ENCODE assay signal across 9 mouse cellular contexts in genomic region chr4:136178475-136178921, GRCm38 (mm10). TPM values are rescaled to one million over a fixed set of nuclear protein-coding genes. Genes with fewer than 3 reads are reported as not detected.
DNase-seq lines count a peak whose midpoint lies in the region; ATAC-seq and TF ChIP-seq lines count a peak whose summit lies in the region.
"Had no signal": no experiment of that assay in that cellular context is flagged by ENCODE, and none has a peak within 500 bp of the region (broad histone marks: within the 10 kb centered on the region; RNA-seq: fewer than 3 reads in every experiment).

No protein-coding gene starts in this region.

- 0 out of 2 replicates have a peak overlapping the region, but pooled peaks have one; percentile 6 for H3K4me3 ChIP-seq in heart, embryonic 10.5 days
- H3K4me3 ChIP-seq in spleen, adult 2 months (ENCODE audit: extremely low read depth, insufficient read depth, insufficient read length): peak overlapping the region; percentile 24; the same call in 1 of the 2 replicates
- peak overlapping the region; percentile 84 for H3K4me3 ChIP-seq in liver, embryonic 12.5 days
- no peak overlapping the region for H3K4me3 ChIP-seq in layer of hippocampus, adult 2 months

- no peak for TF ChIP-seq POLR2A in spleen, adult 2 months (IDR thresholded peaks at IDR 0.05; ENCODE audit: low read depth, low read length)

- intact Hi-C loops in left cerebral cortex, postnatal 25 days (cut with DNase I): no loop called here

- no peak for DNase-seq in heart, embryonic 10.5 days (ENCODE audit: low spot score)
- no peak for DNase-seq in heart, adult 18-20 months
- peak in 1 of 2 experiments; percentile 28 for DNase-seq in spleen, adult 2 months (ENCODE audit: low read depth in 1 of 2, low spot score in 2 of 2)
- no peak for DNase-seq in spleen, adult 12 weeks (ENCODE audit: low spot score)
- DNase-seq in layer of hippocampus, postnatal 14 days (ENCODE audit: low spot score in 2 of 2): no peak
- no peak for DNase-seq in left cerebral cortex, postnatal 25 days (ENCODE audit: low spot score in 2 of 2)
- DNase-seq in layer of hippocampus, adult 2 months (ENCODE audit: low spot score in 2 of 2): no peak

- ATAC-seq in liver, embryonic 12.5 days: no peak
- ATAC-seq: Patski had no signal

- H3K27ac ChIP-seq in heart, embryonic 10.5 days: peak overlapping the region; percentile 67
- peak overlapping the region; percentile 96 for H3K27ac ChIP-seq in spleen, adult 2 months (ENCODE audit: insufficient read depth, low read length)
- H3K27ac ChIP-seq in liver, embryonic 12.5 days: peak overlapping the region; percentile 99
- no peak overlapping the region for H3K27ac ChIP-seq in layer of hippocampus, adult 2 months

- no peaks in the 10 kb centered on the region for H3K27me3 ChIP-seq in heart, embryonic 10.5 days (ENCODE audit: insufficient read depth, poor library complexity, severe bottlenecking)
- no peaks in the 10 kb centered on the region for H3K27me3 ChIP-seq in spleen, adult 2 months (ENCODE audit: control insufficient read depth, insufficient read depth, low read length)
- no peaks in the 10 kb centered on the region for H3K27me3 ChIP-seq in liver, embryonic 12.5 days (replicated peaks)
- H3K27me3 ChIP-seq: Patski had no signal

- no peak for TF ChIP-seq CTCF in spleen, adult 2 months (IDR thresholded peaks at IDR 0.05; ENCODE audit: extremely low read depth, insufficient read depth, insufficient read length, insufficient replicate concordance)
- no peak for TF ChIP-seq CTCF in layer of hippocampus, adult 2 months (conservative IDR thresholded peaks at IDR 0.05)

- WGBS in heart, embryonic 10.5 days: 80% methylated on average over 12 of the region's 12 CpGs
- 9% methylated on average over 12 of the region's 12 CpGs for WGBS in spleen, adult 2 months
- 24% methylated on average over 12 of the region's 12 CpGs for WGBS in liver, embryonic 12.5 days (ENCODE audit: insufficient replicate concordance)

- H3K4me2 ChIP-seq in liver, embryonic 12.5 days: peak overlapping the region; percentile 91

- H3K4me1 ChIP-seq in heart, embryonic 10.5 days: peaks cover 71% of the 10 kb centered on the region
- peaks cover 61% of the 10 kb centered on the region; the same call in 1 of the 2 replicates for H3K4me1 ChIP-seq in spleen, adult 2 months (ENCODE audit: control insufficient read depth, insufficient read depth, insufficient read length)
- peaks cover 92% of the 10 kb centered on the region for H3K4me1 ChIP-seq in liver, embryonic 12.5 days

- H3K9ac ChIP-seq in liver, embryonic 12.5 days: peak overlapping the region; percentile 100

- H3K9me3 ChIP-seq in heart, embryonic 10.5 days: no peaks in the 10 kb centered on the region
- no peaks in the 10 kb centered on the region for H3K9me3 ChIP-seq in liver, embryonic 12.5 days (replicated peaks)

- peaks cover 5% of the 10 kb centered on the region; the same call in 1 of the 2 replicates for H3K36me3 ChIP-seq in heart, embryonic 10.5 days
- H3K36me3 ChIP-seq in spleen, adult 2 months (ENCODE audit: control insufficient read depth, insufficient read depth, low read length): 0 out of 2 replicates have a peak, but pooled peaks cover 1% of the 10 kb centered on the region
- H3K36me3 ChIP-seq in liver, embryonic 12.5 days: peaks cover 93% of the 10 kb centered on the region

RNA-seq across cellular contexts. Expression of gene E2f2, which starts 6.3 kb away (rescaled TPM):
- polyA plus RNA-seq in heart, embryonic 10.5 days (2016; fragmentation: Nextera tagmentation; extraction: Ambion mirVana): 6.3 and 6.6 TPM in 2 replicates
- total RNA-seq in heart, adult 18-20 months (2021): 1 to 10 TPM; 1.3 to 1.4 TPM
- polyA plus RNA-seq in spleen, adult 2 months (2012; rRNA removed): 32.1 and 33.5 TPM in 2 replicates
- polyA plus RNA-seq in liver, embryonic 12.5 days (2016; fragmentation: Nextera tagmentation; extraction: Ambion mirVana): 63.4 and 69.1 TPM in 2 replicates
- 1 to 10 TPM; 1.1 to 1.4 TPM for total RNA-seq in layer of hippocampus, postnatal 14 days (2021)
- 1 to 10 TPM in 1 of 2 experiments, under 1 TPM in 1; 0.66 to 1.2 TPM for total RNA-seq in left cerebral cortex, postnatal 25 days (2021)
- total RNA-seq in layer of hippocampus, adult 2 months (2021): 1 to 10 TPM in 1 of 2 experiments, under 1 TPM in 1; 0.74 to 1.5 TPM

RNA-seq across cellular contexts. Expression of gene Asap3, which starts 27.7 kb away (rescaled TPM):
- 3.4 and 3.7 TPM in 2 replicates for polyA plus RNA-seq in heart, embryonic 10.5 days (2016; fragmentation: Nextera tagmentation; extraction: Ambion mirVana)
- total RNA-seq in heart, adult 18-20 months (2021): 1 to 10 TPM; 7.6 to 9.1 TPM
- 1.9 and 2.5 TPM in 2 replicates for polyA plus RNA-seq in spleen, adult 2 months (2012; rRNA removed)
- 1.5 and 1.9 TPM in 2 replicates for polyA plus RNA-seq in liver, embryonic 12.5 days (2016; fragmentation: Nextera tagmentation; extraction: Ambion mirVana)
- total RNA-seq in layer of hippocampus, postnatal 14 days (2021): 1 to 10 TPM; 5.1 to 6.0 TPM
- total RNA-seq in left cerebral cortex, postnatal 25 days (2021): 1 to 10 TPM; 3.1 to 3.2 TPM
- 1 to 10 TPM; 2.5 to 3.1 TPM for total RNA-seq in layer of hippocampus, adult 2 months (2021)

RNA-seq across cellular contexts. Expression of gene Id3, which starts 35.2 kb away (rescaled TPM):
- 324 and 492 TPM in 2 replicates for polyA plus RNA-seq in heart, embryonic 10.5 days (2016; fragmentation: Nextera tagmentation; extraction: Ambion mirVana)
- total RNA-seq in heart, adult 18-20 months (2021): 10 to 100 TPM; 58.3 to 64.3 TPM
- polyA plus RNA-seq in spleen, adult 2 months (2012; rRNA removed): 138 and 195 TPM in 2 replicates
- polyA plus RNA-seq in liver, embryonic 12.5 days (2016; fragmentation: Nextera tagmentation; extraction: Ambion mirVana): 80.9 and 88.1 TPM in 2 replicates
- 10 to 100 TPM; 77.9 to 91.6 TPM for total RNA-seq in layer of hippocampus, postnatal 14 days (2021)
- 10 to 100 TPM; 37.5 to 39.2 TPM for total RNA-seq in left cerebral cortex, postnatal 25 days (2021)
- total RNA-seq in layer of hippocampus, adult 2 months (2021): 10 to 100 TPM; 45.1 to 47.4 TPM
